20 mouse cellular contexts compared by ENCODE assay signal in genomic region chr9:96087671-96088070, GRCm38 (mm10). TPM values are rescaled to one million over a fixed set of nuclear protein-coding genes. Genes with fewer than 3 reads are reported as not detected.
DNase-seq lines count a peak whose midpoint lies in the region; ATAC-seq and TF ChIP-seq lines count a peak whose summit lies in the region.
"Had no signal": no experiment of that assay in that cellular context is flagged by ENCODE, and none has a peak within 500 bp of the region (broad histone marks: within the 10 kb centered on the region; RNA-seq: fewer than 3 reads in every experiment).

No protein-coding gene starts in this region.

- no peak overlapping the region for H3K9ac ChIP-seq in kidney, embryonic 16.5 days (replicated peaks; ENCODE audit: low read length)
- H3K9ac ChIP-seq: embryonic facial prominence, embryonic 12.5 days; embryonic facial prominence, embryonic 15.5 days; forebrain, embryonic 15.5 days; hindbrain, embryonic 12.5 days; hindbrain, embryonic 15.5 days had no signal

- no peaks in the 10 kb centered on the region for H3K27me3 ChIP-seq in kidney, embryonic 16.5 days (ENCODE audit: insufficient read depth, low read length)
- H3K27me3 ChIP-seq: embryonic facial prominence, embryonic 12.5 days; embryonic facial prominence, embryonic 15.5 days; forebrain, embryonic 15.5 days; hindbrain, embryonic 12.5 days; hindbrain, embryonic 15.5 days had no signal

- peak; percentile 18 for DNase-seq in kidney, adult 18-20 months
- DNase-seq in kidney, postnatal 14 days, result no peak
- peak; percentile 62 for DNase-seq in kidney, adult 9 months
- peak; percentile 56 for DNase-seq in R1 (ENCODE audit: low read depth, low spot score)
- peak; percentile 1 for DNase-seq in brain, embryonic 14.5 days (ENCODE audit: low read depth)
- DNase-seq: adrenal gland, postnatal 10 days; adrenal gland, postnatal 36 days; cerebellum, adult 11 months; cerebellum, adult 2 months; cerebellum, adult 9-11 months; cerebellum, postnatal 25 days; gastrocnemius, postnatal 25 days had no signal

- H3K4me1 ChIP-seq in kidney, embryonic 16.5 days (ENCODE audit: insufficient read depth, low read length), result no peaks in the 10 kb centered on the region
- H3K4me1 ChIP-seq: embryonic facial prominence, embryonic 12.5 days; embryonic facial prominence, embryonic 15.5 days; forebrain, embryonic 15.5 days; hindbrain, embryonic 12.5 days; hindbrain, embryonic 15.5 days had no signal

- no peaks in the 10 kb centered on the region for H3K9me3 ChIP-seq in kidney, embryonic 16.5 days (ENCODE audit: low read length)
- H3K9me3 ChIP-seq: embryonic facial prominence, embryonic 12.5 days; embryonic facial prominence, embryonic 15.5 days; forebrain, embryonic 15.5 days; hindbrain, embryonic 12.5 days; hindbrain, embryonic 15.5 days had no signal

- H3K36me3 ChIP-seq in kidney, embryonic 16.5 days (ENCODE audit: insufficient read depth, low read length), result no peaks in the 10 kb centered on the region
- H3K36me3 ChIP-seq: embryonic facial prominence, embryonic 12.5 days; embryonic facial prominence, embryonic 15.5 days; forebrain, embryonic 15.5 days; hindbrain, embryonic 12.5 days; hindbrain, embryonic 15.5 days had no signal

- no peak for TF ChIP-seq CTCF in brain, embryonic 14.5 days (IDR thresholded peaks at IDR 0.05; ENCODE audit: borderline replicate concordance, extremely low read depth, insufficient read depth, insufficient read length)

- H3K4me2 ChIP-seq in kidney, embryonic 16.5 days (replicated peaks; ENCODE audit: low read depth, low read length), result no peak overlapping the region
- H3K4me2 ChIP-seq: embryonic facial prominence, embryonic 12.5 days; embryonic facial prominence, embryonic 15.5 days; forebrain, embryonic 15.5 days; heart, embryonic 11.5 days; hindbrain, embryonic 12.5 days; hindbrain, embryonic 15.5 days had no signal

- no peak for ATAC-seq in kidney, embryonic 16.5 days (ENCODE audit: low FRiP score, low TSS enrichment)
- ATAC-seq in CD4-positive, CD25-positive, alpha-beta regulatory T cell, adult 4 months, result no peak
- ATAC-seq: forebrain, embryonic 15.5 days had no signal

- 85% methylated on average over 2 of the region's 2 CpGs for WGBS in kidney, embryonic 16.5 days

- no peak overlapping the region for H3K27ac ChIP-seq in kidney, embryonic 16.5 days (ENCODE audit: low read length)
- H3K27ac ChIP-seq: embryonic facial prominence, embryonic 12.5 days; embryonic facial prominence, embryonic 15.5 days; forebrain, embryonic 15.5 days; hindbrain, embryonic 12.5 days; hindbrain, embryonic 15.5 days had no signal

- no peak for TF ChIP-seq POLR2A in brain, embryonic 14.5 days (IDR thresholded peaks at IDR 0.05; ENCODE audit: borderline replicate concordance, extremely low read depth, insufficient read depth, insufficient read length, poor library complexity, severe bottlenecking)

- H3K4me3 ChIP-seq in kidney, embryonic 16.5 days (ENCODE audit: low read length), result no peak overlapping the region
- H3K4me3 ChIP-seq: embryonic facial prominence, embryonic 12.5 days; embryonic facial prominence, embryonic 15.5 days; forebrain, embryonic 15.5 days; hindbrain, embryonic 12.5 days; hindbrain, embryonic 15.5 days had no signal

RNA-seq across cellular contexts. Expression of gene Gk5, which starts 31.5 kb away (rescaled TPM):
- 5.6 and 5.9 TPM in 2 replicates for polyA plus RNA-seq in kidney, embryonic 16.5 days (2015; fragmentation: Nextera tagmentation; extraction: Ambion mirVana)
- 3.2 and 3.4 TPM in 2 replicates for polyA plus RNA-seq in brain, embryonic 14.5 days (2012; rRNA removed)
- 1 to 10 TPM; 1.5 to 1.6 TPM for polyA plus RNA-seq in CD4-positive, CD25-positive, alpha-beta regulatory T cell, adult 4 months (2017; shearing (Covaris generic))
